Mouse (Mus musculus): ENCODE results near the gene 2410004B18Rik. TPM values are rescaled to one million over a fixed set of nuclear protein-coding genes. Genes with fewer than 3 reads are reported as not detected.
A peak's percentile ranks its signal among the peaks of the same experiment; 100 is the strongest.

The 2410004B18Rik gene
- polyA plus RNA-seq (2014; fragmentation: Nextera tagmentation; extraction: Ambion mirVana), result 59.4 and 64.4 TPM in 2 replicates

- Histone ChIP-seq H3K4me2 (ENCODE audit: low read depth) (peak within 1 kb of the TSS; percentile 50), H3K27ac (ENCODE audit: low read depth, low read length) (0 out of 2 replicates have a peak within 1 kb of the TSS, but pooled peaks have one; percentile 54), H3K4me3 (ENCODE audit: low read depth, low read length) (peak within 1 kb of the TSS; percentile 98), H3K27me3 (ENCODE audit: control insufficient read depth, insufficient read depth, low read length) (no peaks in the 10 kb centered on the region), H3K36me3 (ENCODE audit: control insufficient read depth, insufficient read depth, low read length) (peaks cover 5% of the 10 kb centered on the region), H3K4me1 (ENCODE audit: control insufficient read depth, insufficient read depth, low read length) (peaks cover 8% of the 10 kb centered on the region), H3K9ac (ENCODE audit: low read length) (peak within 1 kb of the TSS; percentile 86), H3K9me3 (ENCODE audit: control insufficient read depth, low read length) (no peaks in the 10 kb centered on the region)
- 1% methylated on average over 58 of the region's 70 CpGs for WGBS
- ATAC-seq (ENCODE audit: insufficient read depth, low FRiP score, low TSS enrichment) (peak; percentile 95), DNase-seq (ENCODE audit: low spot score) (peak; percentile 96)
Measured at GRCm38 (mm10) chr3:145937505-145938404, at the start of gene 2410004B18Rik. Gene 2410004B18Rik, plus strand, starts transcription at chr3:145938014.

GRCm38 (mm10) chr3:145890346-145891132, 47.3 kb upstream of the 2410004B18Rik start:
- H3K4me2 ChIP-seq (ENCODE audit: low read depth), result no peak overlapping the region
- WGBS, result 57% methylated on average over 18 of the region's 18 CpGs
- no peaks in the 10 kb centered on the region for H3K36me3 ChIP-seq (ENCODE audit: control insufficient read depth, insufficient read depth, low read length)
- no peak overlapping the region for H3K4me3 ChIP-seq (ENCODE audit: low read depth, low read length)
- H3K4me1 ChIP-seq (ENCODE audit: control insufficient read depth, insufficient read depth, low read length), result peaks cover 6% of the 10 kb centered on the region; the same call in 1 of the 2 replicates
- ATAC-seq (ENCODE audit: insufficient read depth, low FRiP score, low TSS enrichment), result peak; percentile 92
- peak overlapping the region; percentile 82 for H3K27ac ChIP-seq (ENCODE audit: low read depth, low read length)
- H3K9me3 ChIP-seq (ENCODE audit: control insufficient read depth, low read length), result no peaks in the 10 kb centered on the region
- DNase-seq (ENCODE audit: low spot score), result peak; percentile 63
- H3K9ac ChIP-seq (ENCODE audit: low read length), result no peak overlapping the region
- H3K27me3 ChIP-seq (ENCODE audit: control insufficient read depth, insufficient read depth, low read length), result no peaks in the 10 kb centered on the region

GRCm38 (mm10) chr3:145892451-145892850, 45.4 kb upstream of the 2410004B18Rik start:
- DNase-seq (ENCODE audit: low spot score) (no peak), ATAC-seq (ENCODE audit: insufficient read depth, low FRiP score, low TSS enrichment) (no peak)
- Histone ChIP-seq H3K27ac (ENCODE audit: low read depth, low read length) (no peak overlapping the region), H3K9ac (ENCODE audit: low read length) (no peak overlapping the region), H3K27me3 (ENCODE audit: control insufficient read depth, insufficient read depth, low read length) (no peaks in the 10 kb centered on the region), H3K4me1 (ENCODE audit: control insufficient read depth, insufficient read depth, low read length) (peaks cover 6% of the 10 kb centered on the region; the same call in 1 of the 2 replicates), H3K4me2 (ENCODE audit: low read depth) (no peak overlapping the region), H3K9me3 (ENCODE audit: control insufficient read depth, low read length) (no peaks in the 10 kb centered on the region), H3K4me3 (ENCODE audit: low read depth, low read length) (no peak overlapping the region), H3K36me3 (ENCODE audit: control insufficient read depth, insufficient read depth, low read length) (no peaks in the 10 kb centered on the region)
- WGBS, result 77% methylated on average over 3 of the region's 3 CpGs

GRCm38 (mm10) chr3:145894131-145894530, 43.7 kb upstream of the 2410004B18Rik start:
- Histone ChIP-seq H3K4me3 (ENCODE audit: low read depth, low read length) (no peak overlapping the region), H3K27me3 (ENCODE audit: control insufficient read depth, insufficient read depth, low read length) (no peaks in the 10 kb centered on the region), H3K36me3 (ENCODE audit: control insufficient read depth, insufficient read depth, low read length) (no peaks in the 10 kb centered on the region), H3K27ac (ENCODE audit: low read depth, low read length) (no peak overlapping the region), H3K9ac (ENCODE audit: low read length) (no peak overlapping the region), H3K4me2 (ENCODE audit: low read depth) (no peak overlapping the region), H3K9me3 (ENCODE audit: control insufficient read depth, low read length) (no peaks in the 10 kb centered on the region), H3K4me1 (ENCODE audit: control insufficient read depth, insufficient read depth, low read length) (peaks cover 6% of the 10 kb centered on the region; the same call in 1 of the 2 replicates)
- DNase-seq (ENCODE audit: low spot score), result no peak
- no peak for ATAC-seq (ENCODE audit: insufficient read depth, low FRiP score, low TSS enrichment)
- 61% methylated on average over 12 of the region's 12 CpGs for WGBS

GRCm38 (mm10) chr3:145897749-145898148, 40.1 kb upstream of the 2410004B18Rik start:
- no peak overlapping the region for H3K4me3 ChIP-seq (ENCODE audit: low read depth, low read length)
- no peaks in the 10 kb centered on the region for H3K27me3 ChIP-seq (ENCODE audit: control insufficient read depth, insufficient read depth, low read length)
- H3K9ac ChIP-seq (ENCODE audit: low read length), result no peak overlapping the region
- DNase-seq (ENCODE audit: low spot score), result no peak
- no peak overlapping the region for H3K4me2 ChIP-seq (ENCODE audit: low read depth)
- WGBS, result 91% methylated on average over 11 of the region's 11 CpGs
- H3K4me1 ChIP-seq (ENCODE audit: control insufficient read depth, insufficient read depth, low read length), result peaks cover 6% of the 10 kb centered on the region; the same call in 1 of the 2 replicates
- no peak for ATAC-seq (ENCODE audit: insufficient read depth, low FRiP score, low TSS enrichment)
- H3K27ac ChIP-seq (ENCODE audit: low read depth, low read length), result no peak overlapping the region
- H3K9me3 ChIP-seq (ENCODE audit: control insufficient read depth, low read length), result no peaks in the 10 kb centered on the region
- H3K36me3 ChIP-seq (ENCODE audit: control insufficient read depth, insufficient read depth, low read length), result no peaks in the 10 kb centered on the region

GRCm38 (mm10) chr3:145899832-145900231, 38.0 kb upstream of the 2410004B18Rik start:
- no peak overlapping the region for H3K4me2 ChIP-seq (ENCODE audit: low read depth)
- DNase-seq (ENCODE audit: low spot score), result no peak
- no peak overlapping the region for H3K9ac ChIP-seq (ENCODE audit: low read length)
- H3K27ac ChIP-seq (ENCODE audit: low read depth, low read length), result no peak overlapping the region
- H3K9me3 ChIP-seq (ENCODE audit: control insufficient read depth, low read length), result no peaks in the 10 kb centered on the region
- no peaks in the 10 kb centered on the region for H3K36me3 ChIP-seq (ENCODE audit: control insufficient read depth, insufficient read depth, low read length)
- no peak overlapping the region for H3K4me3 ChIP-seq (ENCODE audit: low read depth, low read length)
- 89% methylated on average over 8 of the region's 8 CpGs for WGBS
- ATAC-seq (ENCODE audit: insufficient read depth, low FRiP score, low TSS enrichment), result no peak
- no peaks in the 10 kb centered on the region for H3K27me3 ChIP-seq (ENCODE audit: control insufficient read depth, insufficient read depth, low read length)
- H3K4me1 ChIP-seq (ENCODE audit: control insufficient read depth, insufficient read depth, low read length), result no peaks in the 10 kb centered on the region

GRCm38 (mm10) chr3:145903530-145903929, 34.3 kb upstream of the 2410004B18Rik start:
- H3K9ac ChIP-seq (ENCODE audit: low read length), result no peak overlapping the region
- no peak overlapping the region for H3K4me2 ChIP-seq (ENCODE audit: low read depth)
- H3K36me3 ChIP-seq (ENCODE audit: control insufficient read depth, insufficient read depth, low read length), result no peaks in the 10 kb centered on the region
- ATAC-seq (ENCODE audit: insufficient read depth, low FRiP score, low TSS enrichment) (no peak), DNase-seq (ENCODE audit: low spot score) (no peak)
- no peak overlapping the region for H3K4me3 ChIP-seq (ENCODE audit: low read depth, low read length)
- WGBS, result 89% methylated on average over 8 of the region's 8 CpGs
- no peak overlapping the region for H3K27ac ChIP-seq (ENCODE audit: low read depth, low read length)
- no peaks in the 10 kb centered on the region for H3K4me1 ChIP-seq (ENCODE audit: control insufficient read depth, insufficient read depth, low read length)
- H3K27me3 ChIP-seq (ENCODE audit: control insufficient read depth, insufficient read depth, low read length), result no peaks in the 10 kb centered on the region
- H3K9me3 ChIP-seq (ENCODE audit: control insufficient read depth, low read length), result no peaks in the 10 kb centered on the region

- peak; percentile 23; the same call in 1 of the 2 replicates for ATAC-seq (ENCODE audit: insufficient read depth, low FRiP score, low TSS enrichment)
- H3K9ac ChIP-seq (ENCODE audit: low read length), result no peak overlapping the region; the same call in 1 of the 2 replicates
- no peaks in the 10 kb centered on the region for H3K4me1 ChIP-seq (ENCODE audit: control insufficient read depth, insufficient read depth, low read length)
- H3K27me3 ChIP-seq (ENCODE audit: control insufficient read depth, insufficient read depth, low read length), result no peaks in the 10 kb centered on the region
- H3K27ac ChIP-seq (ENCODE audit: low read depth, low read length), result no peak overlapping the region
- no peak overlapping the region for H3K4me3 ChIP-seq (ENCODE audit: low read depth, low read length)
- H3K4me2 ChIP-seq (ENCODE audit: low read depth), result no peak overlapping the region
- 57% methylated on average over 22 of the region's 22 CpGs for WGBS
- no peaks in the 10 kb centered on the region for H3K36me3 ChIP-seq (ENCODE audit: control insufficient read depth, insufficient read depth, low read length)
- H3K9me3 ChIP-seq (ENCODE audit: control insufficient read depth, low read length), result no peaks in the 10 kb centered on the region
- DNase-seq (ENCODE audit: low spot score), result peak; percentile 85
Measured at GRCm38 (mm10) chr3:145904850-145905776, 32.7 kb upstream of the 2410004B18Rik start.

Measured in neural tube, embryonic 11.5 days (tissue).